Mouse (Mus musculus): ENCODE results near the gene 1700001C19Rik. TPM values are rescaled to one million over a fixed set of nuclear protein-coding genes. Genes with fewer than 3 reads are reported as not detected.

The 1700001C19Rik gene
- total and polyA plus RNA-seq, 3 experiments: not detected

DNA sequence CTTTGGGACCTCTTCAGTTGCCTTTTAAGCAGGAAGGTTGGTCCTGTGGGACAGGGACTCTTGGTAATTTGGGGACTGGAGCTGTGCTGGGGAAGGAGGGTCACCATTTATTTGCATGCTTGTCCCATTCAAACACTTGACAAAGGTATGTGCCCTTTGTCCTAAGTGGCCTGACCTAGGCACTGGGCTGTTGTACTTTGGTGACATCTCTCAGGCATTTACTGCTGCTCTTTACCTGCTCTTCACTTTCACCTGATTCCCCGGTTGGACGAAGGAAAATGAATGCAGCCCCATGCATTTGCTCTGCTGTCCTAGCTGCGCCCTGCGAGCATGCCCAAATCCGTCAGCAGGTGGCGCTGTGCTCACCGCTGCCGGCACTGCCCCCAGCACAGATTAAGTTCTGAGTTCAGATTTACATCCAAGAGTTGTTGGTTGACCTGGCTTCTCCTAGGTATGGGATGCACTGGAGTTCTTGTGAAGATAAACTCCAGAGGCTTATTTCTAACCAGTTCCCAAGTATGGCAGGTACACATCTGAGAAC is 36.3 kb upstream of the 1700001C19Rik start:
- Histone ChIP-seq H3K4me2 (ENCODE audit: insufficient read depth, low read depth, poor library complexity, severe bottlenecking) (no peak overlapping the region), H3K27me3 (replicated peaks) (peaks cover 13% of the 10 kb centered on the region), H3K79me2 (replicated peaks; ENCODE audit: control insufficient read depth, extremely low read depth, insufficient read depth, poor library complexity, severe bottlenecking) (no peaks in the 10 kb centered on the region), H3K4me1 (ENCODE audit: control insufficient read depth in 1 of 2, insufficient read depth in 2 of 2) (peaks cover 0 to 3% of the 10 kb centered on the region in 2 experiments; a peak in 1 of 4 replicates), H3K9me3 (replicated peaks; ENCODE audit: low read length) (no peaks in the 10 kb centered on the region), H3K9ac (ENCODE audit: insufficient read depth, low read depth) (no peak overlapping the region), H3K36me3 (replicated peaks in 1 of 2; ENCODE audit: control insufficient read depth in 1 of 2, insufficient read depth in 1 of 2, low read length in 1 of 2) (no peaks in the 10 kb centered on the region), H3K27ac (ENCODE audit: insufficient read depth, low read depth) (no peak overlapping the region), H3K4me3 (replicated peaks in 1 of 3; ENCODE audit: low read depth in 2 of 3, low read length in 2 of 3, poor library complexity in 1 of 3) (no peak overlapping the region)
- dilution Hi-C loops (cut with MboI; ENCODE audit: extremely low pct_ligation_motif_present, extremely low pct_unique_long_range_greater_than_20kb, low sequenced_read_pairs) (no loop called here), in situ Hi-C loops (cut with MboI; ENCODE audit: low pct_ligation_motif_present, low pct_unique_long_range_greater_than_20kb, low sequenced_read_pairs) (no loop called here)
- TF ChIP-seq ETS1 (conservative IDR thresholded peaks at IDR 0.05; ENCODE audit: low read depth, low read length) (no peak), CTCF (conservative IDR thresholded peaks at IDR 0.05 in 1 of 2, IDR thresholded peaks at IDR 0.05 in 1 of 2; ENCODE audit: low read depth in 2 of 2, low read length in 2 of 2) (peak; percentile 87 to 90), HCFC1 (IDR thresholded peaks at IDR 0.05; ENCODE audit: low read depth, low read length) (no peak), RAD21 (IDR thresholded peaks at IDR 0.05; ENCODE audit: low read depth, low read length) (peak; percentile 36), JUN (IDR thresholded peaks at IDR 0.05; ENCODE audit: insufficient read depth, low read depth, low read length) (no peak), NRF1 (IDR thresholded peaks at IDR 0.05; ENCODE audit: low read depth, low read length) (no peak), ZNF384 (IDR thresholded peaks at IDR 0.05; ENCODE audit: low read depth, low read length) (no peak), SMC3 (IDR thresholded peaks at IDR 0.05; ENCODE audit: low read depth, low read length) (peak; percentile 68)
- no peak for DNase-seq (ENCODE audit: extremely low read depth)

DNA sequence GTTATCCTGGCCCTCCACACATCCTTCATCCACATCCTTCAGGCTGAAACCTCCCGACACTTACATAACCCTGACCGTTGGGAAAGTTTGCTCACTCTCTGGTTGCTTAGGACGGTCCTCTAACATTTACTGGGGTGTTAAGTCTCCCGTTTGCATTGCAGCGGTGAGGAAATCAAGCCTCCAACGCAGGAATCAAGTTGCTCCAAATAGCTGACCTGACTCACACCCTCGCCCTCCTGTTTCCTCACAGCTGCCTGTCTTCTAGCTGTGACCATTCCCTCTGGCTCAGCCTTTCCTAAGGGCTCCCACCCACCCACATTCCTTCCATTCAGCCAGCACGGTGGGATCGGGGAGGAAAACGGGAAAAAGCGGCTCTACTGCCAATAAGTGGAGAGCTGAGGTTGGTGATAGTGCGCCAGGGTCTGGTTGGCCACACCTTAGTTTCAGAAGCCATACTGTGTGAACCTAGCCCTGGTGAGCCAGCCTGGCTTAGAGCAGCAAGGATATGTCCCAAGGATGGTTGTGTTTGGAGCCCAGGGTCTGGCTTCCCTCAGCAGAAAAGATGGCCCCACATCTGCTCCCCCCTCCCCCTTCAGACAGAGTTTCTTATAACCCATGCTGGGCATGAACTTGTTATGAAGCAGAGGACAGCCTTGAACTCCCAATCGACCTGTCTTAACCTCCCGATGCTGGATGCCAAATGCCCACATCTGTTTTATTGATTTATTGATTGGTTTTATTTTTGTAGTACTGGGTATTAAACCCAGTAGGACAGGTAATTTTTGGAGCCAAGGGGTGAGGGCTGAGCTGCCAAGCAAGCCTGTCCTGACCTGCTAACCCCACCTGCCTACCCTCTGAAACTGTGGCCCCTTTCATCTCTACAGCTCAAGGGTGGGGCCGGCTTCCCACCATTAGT is 35.5 kb upstream of the 1700001C19Rik start:
- H3K79me2 ChIP-seq (replicated peaks; ENCODE audit: control insufficient read depth, extremely low read depth, insufficient read depth, poor library complexity, severe bottlenecking): no peaks in the 10 kb centered on the region
- TF ChIP-seq SMC3 (IDR thresholded peaks at IDR 0.05; ENCODE audit: low read depth, low read length): no peak
- TF ChIP-seq CTCF (conservative IDR thresholded peaks at IDR 0.05 in 1 of 2, IDR thresholded peaks at IDR 0.05 in 1 of 2; ENCODE audit: low read depth in 2 of 2, low read length in 2 of 2): no peak
- no peak for TF ChIP-seq EP300 (IDR thresholded peaks at IDR 0.05; ENCODE audit: low read length)
- no peak for TF ChIP-seq UBTF (IDR thresholded peaks at IDR 0.05; ENCODE audit: low read depth, low read length)
- TF ChIP-seq HCFC1 (IDR thresholded peaks at IDR 0.05; ENCODE audit: low read depth, low read length): no peak
- no peak for TF ChIP-seq ZKSCAN1 (IDR thresholded peaks at IDR 0.05; ENCODE audit: borderline replicate concordance, low read depth, low read length)
- TF ChIP-seq IRF4 (IDR thresholded peaks at IDR 0.05; ENCODE audit: low read depth, low read length): no peak
- no peak for TF ChIP-seq ZC3H11A (IDR thresholded peaks at IDR 0.05; ENCODE audit: low read depth, low read length)
- H3K27me3 ChIP-seq (replicated peaks): peaks cover 14% of the 10 kb centered on the region
- in situ Hi-C loops (cut with MboI; ENCODE audit: low pct_ligation_motif_present, low pct_unique_long_range_greater_than_20kb, low sequenced_read_pairs): no loop called here
- dilution Hi-C loops (cut with MboI; ENCODE audit: extremely low pct_ligation_motif_present, extremely low pct_unique_long_range_greater_than_20kb, low sequenced_read_pairs): no loop called here
- H3K4me2 ChIP-seq (ENCODE audit: insufficient read depth, low read depth, poor library complexity, severe bottlenecking): no peak overlapping the region
- H3K9ac ChIP-seq (ENCODE audit: insufficient read depth, low read depth): no peak overlapping the region
- H3K27ac ChIP-seq (ENCODE audit: insufficient read depth, low read depth): no peak overlapping the region
- no peak overlapping the region for H3K4me3 ChIP-seq (replicated peaks in 1 of 3; ENCODE audit: low read depth in 2 of 3, low read length in 2 of 3, poor library complexity in 1 of 3)
- peaks cover 0 to 3% of the 10 kb centered on the region in 2 experiments; a peak in 1 of 4 replicates for H3K4me1 ChIP-seq (ENCODE audit: control insufficient read depth in 1 of 2, insufficient read depth in 2 of 2)
- no peaks in the 10 kb centered on the region for H3K9me3 ChIP-seq (replicated peaks; ENCODE audit: low read length)
- H3K36me3 ChIP-seq (replicated peaks in 1 of 2; ENCODE audit: control insufficient read depth in 1 of 2, insufficient read depth in 1 of 2, low read length in 1 of 2): no peaks in the 10 kb centered on the region
- DNase-seq (ENCODE audit: extremely low read depth): no peak
